Mouse (Mus musculus) heart, embryonic 11.5 days (tissue): ENCODE results near the gene Fbxo31. TPM values are rescaled to one million over a fixed set of nuclear protein-coding genes. Genes with fewer than 3 reads are reported as not detected.

Experiments
- ATAC-seq: fragments of 200-750 bp; cut with Nextera tagmentation; replicated peaks from 2 replicates; pipeline ENCODE4 v1.8.0; 2017; ENCODE audit warnings: moderate library complexity; ENCODE audit not compliant: insufficient number of reproducible peaks, low FRiP score, low TSS enrichment
- H3K27ac ChIP-seq: fragments of 300-500 bp; sonication (generic); 2 replicates; pipeline ENCODE4 v1.5.1; 2014; ENCODE audit warnings: mild to moderate bottlenecking, low read depth, low read length
- H3K27me3 ChIP-seq: fragments of 300-500 bp; sonication (generic); 2 replicates; pipeline ENCODE4 v1.6.1; 2014; ENCODE audit warnings: mild to moderate bottlenecking, low read length, mixed read lengths; ENCODE audit not compliant: control insufficient read depth, insufficient read depth
- H3K36me3 ChIP-seq: fragments of 300-500 bp; sonication (generic); 2 replicates; pipeline ENCODE4 v1.6.1; 2014; ENCODE audit warnings: mild to moderate bottlenecking, low read length, moderate library complexity, mixed read lengths; ENCODE audit not compliant: control insufficient read depth, insufficient read depth
- H3K4me1 ChIP-seq: fragments of 300-500 bp; sonication (generic); 2 replicates; pipeline ENCODE4 v1.6.1; 2014; ENCODE audit warnings: low read length; ENCODE audit not compliant: control insufficient read depth, insufficient read depth
- H3K4me2 ChIP-seq: fragments of 300-500 bp; sonication (generic); 2 replicates; pipeline ENCODE4 v1.6.1; 2014; ENCODE audit warnings: mild to moderate bottlenecking, moderate library complexity
- H3K4me3 ChIP-seq: fragments of 300-500 bp; sonication (generic); 2 replicates; pipeline ENCODE4 v1.5.1; 2014; ENCODE audit warnings: low read depth, low read length
- H3K9ac ChIP-seq: fragments of 300-500 bp; sonication (generic); 2 replicates; pipeline ENCODE4 v1.6.1; 2014; ENCODE audit warnings: mild to moderate bottlenecking, low read depth, low read length, moderate library complexity
- H3K9me3 ChIP-seq: fragments of 300-500 bp; sonication (generic); replicated peaks from 2 replicates; pipeline ENCODE4 v1.6.1; 2016; ENCODE audit warnings: low read length; ENCODE audit not compliant: control insufficient read depth
- WGBS: fragments of 180-500 bp; shearing (Covaris S2); extraction: QIAGEN DNeasy Blood & Tissue Kit; methylation state at CpG from one replicate; pipeline ENCODE4 v1.1.7; 2014; ENCODE audit not compliant: insufficient replicate concordance; 5-methylcytosine and 5-hydroxymethylcytosine counted together
- polyA plus RNA-seq: library from polyadenylated mRNA; unstranded; fragments of >200 nt; fragmentation: Nextera tagmentation; extraction: Ambion mirVana; gene quantifications from 2 replicates; pipeline ENCODE4 v1.2.1, GENCODE M21; 2014

Fbxo31 gene
- polyA plus RNA-seq, 1 experiment from 2014 or later, result 9.5 TPM

DNA sequence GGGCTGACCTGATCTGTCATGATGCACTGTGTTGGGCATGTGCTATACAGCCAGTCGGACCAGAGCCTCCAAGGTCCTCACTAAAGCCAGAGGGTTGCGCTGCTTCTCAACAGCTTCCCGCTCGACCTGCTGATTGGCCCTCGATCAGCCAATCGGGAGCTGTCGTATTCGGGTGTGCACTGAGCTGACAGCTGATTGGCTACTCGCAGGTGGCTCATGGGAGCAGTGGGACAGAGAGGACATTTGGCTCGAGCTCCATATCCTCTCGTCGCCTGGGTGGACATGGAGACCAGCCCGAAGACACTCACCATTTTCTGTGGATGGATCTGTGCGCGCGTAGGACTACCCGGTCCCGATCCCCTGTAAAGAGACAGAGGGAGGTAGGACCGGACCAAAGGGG lies 36.7 kb downstream of the Fbxo31 start:
- ATAC-seq, result no peak
- no peaks in the 10 kb centered on the region for H3K4me1 ChIP-seq
- WGBS, result 65% methylated on average over 19 of the region's 19 CpGs
- H3K9me3 ChIP-seq, result no peaks in the 10 kb centered on the region
- peaks cover 19% of the 10 kb centered on the region for H3K27me3 ChIP-seq
- no peak overlapping the region for H3K4me2 ChIP-seq
- no peaks in the 10 kb centered on the region for H3K36me3 ChIP-seq
- no peak overlapping the region for H3K27ac ChIP-seq
- H3K4me3 ChIP-seq, result no peak overlapping the region
- no peak overlapping the region for H3K9ac ChIP-seq

DNA sequence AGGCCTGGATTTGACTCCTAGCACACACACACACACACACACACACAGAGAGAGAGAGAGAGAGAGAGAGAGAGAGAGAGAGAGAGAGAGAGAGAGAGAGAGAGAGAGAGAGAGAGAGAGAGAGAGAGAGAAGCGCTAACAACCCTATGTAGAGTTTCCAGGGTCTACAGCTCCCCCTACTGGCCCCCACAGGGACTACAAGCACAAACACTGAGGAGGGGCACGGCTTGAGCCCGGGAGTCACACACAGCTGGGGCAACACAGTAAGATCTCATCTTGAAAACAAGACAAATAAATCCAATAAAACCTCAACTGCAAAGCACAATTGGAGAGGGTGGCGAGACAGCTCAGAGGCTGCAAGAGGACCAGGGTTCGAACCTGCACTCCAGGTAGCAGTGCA lies 46.2 kb downstream of the Fbxo31 start:
- Histone ChIP-seq H3K4me2 (no peak overlapping the region), H3K27me3 (peaks cover 3% of the 10 kb centered on the region; the same call in 1 of the 2 replicates), H3K9me3 (no peaks in the 10 kb centered on the region), H3K4me1 (no peaks in the 10 kb centered on the region), H3K27ac (no peak overlapping the region), H3K36me3 (no peaks in the 10 kb centered on the region), H3K9ac (no peak overlapping the region), H3K4me3 (no peak overlapping the region)
- 49% methylated on average over 5 of the region's 5 CpGs for WGBS
- ATAC-seq, result no peak

DNA sequence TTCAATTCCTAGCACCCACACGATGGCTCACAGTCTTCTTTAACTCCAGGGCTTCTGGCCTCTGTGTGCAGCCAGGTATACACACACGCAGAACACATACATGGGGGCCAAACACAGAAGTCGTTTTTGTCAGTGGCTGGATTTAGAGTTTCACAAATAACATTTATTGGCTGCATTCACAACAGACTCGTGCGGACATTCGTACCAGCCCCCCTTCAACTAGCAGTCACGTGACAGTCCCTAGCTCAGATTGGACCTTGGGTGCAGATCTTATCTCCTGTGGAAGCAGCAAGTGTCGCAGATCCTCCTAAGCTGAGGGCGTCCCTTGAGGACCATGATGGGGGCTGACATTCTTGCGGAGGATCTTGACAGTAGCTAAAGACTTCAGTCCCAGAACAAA lies 48.0 kb downstream of the Fbxo31 start:
- H3K9me3 ChIP-seq, result no peaks in the 10 kb centered on the region
- no peak overlapping the region for H3K4me2 ChIP-seq
- no peaks in the 10 kb centered on the region for H3K4me1 ChIP-seq
- WGBS, result 73% methylated on average over 10 of the region's 10 CpGs
- no peak for ATAC-seq
- no peak overlapping the region for H3K9ac ChIP-seq
- H3K27me3 ChIP-seq, result peaks cover 3% of the 10 kb centered on the region; the same call in 1 of the 2 replicates
- H3K27ac ChIP-seq, result no peak overlapping the region
- no peaks in the 10 kb centered on the region for H3K36me3 ChIP-seq
- H3K4me3 ChIP-seq, result no peak overlapping the region

DNA sequence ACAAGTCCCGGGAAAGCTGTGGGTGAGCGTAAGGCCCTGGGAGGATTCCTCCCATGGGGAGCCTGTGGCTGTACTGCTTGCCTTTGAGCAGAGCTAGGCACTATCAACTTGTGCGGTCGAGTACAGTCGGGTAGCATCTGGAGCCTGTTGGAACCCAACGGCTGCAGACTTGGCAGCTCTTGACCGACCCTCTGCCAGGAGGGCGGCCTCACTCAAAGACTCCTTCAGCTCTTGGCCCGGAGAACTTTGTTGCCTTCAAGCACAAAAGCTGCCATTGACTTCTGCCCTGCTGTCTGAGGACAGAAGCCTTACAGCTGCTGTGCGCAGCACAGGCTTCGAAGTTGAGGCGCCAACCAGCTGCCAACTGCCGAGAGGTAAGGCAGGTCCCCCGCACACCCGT lies 49.8 kb downstream of the Fbxo31 start:
- H3K4me1 ChIP-seq, result no peaks in the 10 kb centered on the region
- no peak overlapping the region for H3K4me2 ChIP-seq
- H3K36me3 ChIP-seq, result no peaks in the 10 kb centered on the region
- H3K27ac ChIP-seq, result no peak overlapping the region
- H3K9me3 ChIP-seq, result no peaks in the 10 kb centered on the region
- peaks cover 3% of the 10 kb centered on the region; the same call in 1 of the 2 replicates for H3K27me3 ChIP-seq
- ATAC-seq, result no peak
- H3K9ac ChIP-seq, result no peak overlapping the region
- H3K4me3 ChIP-seq, result no peak overlapping the region
- WGBS, result 79% methylated on average over 15 of the region's 15 CpGs

DNA sequence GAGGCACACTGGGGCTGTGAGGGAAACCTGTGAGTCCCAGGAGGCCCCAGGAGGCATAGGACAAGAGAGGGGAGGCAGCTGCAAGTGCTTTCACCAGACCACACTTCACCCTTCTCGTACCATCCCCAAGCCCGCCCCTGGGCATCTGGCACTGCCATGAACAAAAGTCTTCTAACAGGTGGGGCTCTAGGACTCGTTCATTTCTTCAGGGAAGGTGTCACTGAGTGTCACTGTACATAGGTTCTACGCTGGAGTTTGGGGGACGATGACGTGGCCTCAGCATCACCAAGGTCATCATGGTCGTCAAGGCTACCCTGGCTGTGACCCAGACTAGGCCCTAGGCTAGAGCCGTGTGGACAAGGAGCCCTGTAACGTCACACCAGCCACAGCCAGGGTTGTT lies 50.9 kb downstream of the Fbxo31 start:
- Histone ChIP-seq H3K36me3 (no peaks in the 10 kb centered on the region), H3K4me1 (no peaks in the 10 kb centered on the region), H3K4me2 (no peak overlapping the region), H3K4me3 (no peak overlapping the region), H3K27me3 (peaks cover 3% of the 10 kb centered on the region; the same call in 1 of the 2 replicates), H3K9ac (no peak overlapping the region), H3K9me3 (no peaks in the 10 kb centered on the region), H3K27ac (no peak overlapping the region)
- no peak for ATAC-seq
- WGBS, result 79% methylated on average over 9 of the region's 9 CpGs

DNA sequence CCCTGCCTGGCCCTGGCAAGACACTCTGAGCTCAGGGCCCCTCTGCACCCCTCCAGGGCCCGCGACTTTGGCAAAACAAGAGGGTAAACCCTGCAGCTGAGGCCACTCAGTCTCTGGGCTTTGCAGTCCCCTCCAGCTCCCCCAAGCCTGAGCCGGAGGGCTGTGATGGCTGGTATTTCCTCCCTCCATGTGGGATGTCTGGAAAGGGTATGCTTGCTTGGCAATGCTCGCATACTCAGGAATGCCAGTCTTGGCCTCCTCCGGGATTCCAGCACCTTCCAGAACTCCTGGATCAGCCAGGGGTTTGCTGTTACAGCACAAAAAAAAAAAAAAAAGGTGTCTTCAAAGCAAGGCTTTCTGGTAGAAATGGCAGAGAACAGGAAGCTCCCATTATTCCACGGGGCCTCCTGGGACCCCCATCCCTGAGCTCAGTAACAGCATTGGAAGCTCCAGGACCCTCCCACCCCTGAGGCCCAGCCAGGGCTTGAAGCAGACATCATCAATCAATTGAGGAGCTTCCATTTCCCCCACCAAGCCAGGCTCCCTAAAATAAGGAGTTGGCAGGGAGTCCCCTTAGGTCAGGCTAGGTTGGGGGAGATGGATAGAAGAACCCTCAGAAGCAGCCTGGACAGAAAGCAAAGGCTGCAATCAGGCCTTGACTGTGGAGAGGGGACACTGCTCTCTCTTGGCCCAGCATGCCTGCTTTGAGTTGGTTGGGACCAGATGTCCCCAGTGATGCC lies 51.6 kb downstream of the Fbxo31 start:
- Histone ChIP-seq H3K4me2 (no peak overlapping the region), H3K9me3 (no peaks in the 10 kb centered on the region), H3K36me3 (no peaks in the 10 kb centered on the region), H3K27me3 (peaks cover 3% of the 10 kb centered on the region; the same call in 1 of the 2 replicates), H3K27ac (no peak overlapping the region), H3K9ac (no peak overlapping the region), H3K4me1 (no peaks in the 10 kb centered on the region), H3K4me3 (no peak overlapping the region)
- 50% methylated on average over 6 of the region's 6 CpGs for WGBS
- no peak for ATAC-seq

DNA sequence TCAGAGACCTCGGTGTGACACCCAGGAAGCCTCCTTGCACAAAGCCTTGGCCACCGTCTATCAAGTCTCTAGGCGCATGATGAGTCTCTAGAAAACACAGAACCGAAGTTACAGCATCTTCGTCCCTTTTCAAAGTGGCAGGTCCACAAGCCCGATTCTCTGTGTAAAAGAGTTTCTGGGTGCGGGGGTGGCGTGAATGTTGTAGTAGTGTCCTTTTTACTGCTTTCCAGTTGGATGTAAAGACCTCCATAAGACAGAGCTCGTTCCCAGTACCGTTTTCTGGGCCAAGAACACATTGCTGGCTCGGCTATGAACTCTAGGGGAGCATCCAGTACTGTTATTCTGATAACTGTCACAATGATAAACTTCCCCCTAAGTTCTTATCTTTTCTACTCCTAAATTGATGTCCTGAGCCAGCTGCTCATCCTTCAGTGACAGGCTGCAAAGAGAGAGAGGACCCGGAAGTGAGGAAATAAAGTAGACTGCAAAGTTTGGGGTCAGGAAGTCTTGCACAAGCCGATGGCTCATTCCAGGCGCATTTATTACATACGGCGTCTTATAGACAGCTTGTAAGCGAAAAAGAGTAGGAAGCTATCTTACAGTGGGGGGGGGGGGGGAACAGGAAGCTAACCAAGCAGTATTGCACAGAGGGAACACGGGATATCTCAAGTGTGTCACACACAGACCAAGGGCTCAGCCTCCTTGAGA lies 53.3 kb downstream of the Fbxo31 start:
- Histone ChIP-seq H3K4me3 (no peak overlapping the region), H3K27me3 (peaks cover 3% of the 10 kb centered on the region; the same call in 1 of the 2 replicates), H3K4me1 (no peaks in the 10 kb centered on the region), H3K27ac (no peak overlapping the region), H3K9ac (no peak overlapping the region), H3K36me3 (no peaks in the 10 kb centered on the region), H3K4me2 (no peak overlapping the region), H3K9me3 (no peaks in the 10 kb centered on the region)
- WGBS, result 68% methylated on average over 18 of the region's 18 CpGs
- ATAC-seq, result no peak

DNA sequence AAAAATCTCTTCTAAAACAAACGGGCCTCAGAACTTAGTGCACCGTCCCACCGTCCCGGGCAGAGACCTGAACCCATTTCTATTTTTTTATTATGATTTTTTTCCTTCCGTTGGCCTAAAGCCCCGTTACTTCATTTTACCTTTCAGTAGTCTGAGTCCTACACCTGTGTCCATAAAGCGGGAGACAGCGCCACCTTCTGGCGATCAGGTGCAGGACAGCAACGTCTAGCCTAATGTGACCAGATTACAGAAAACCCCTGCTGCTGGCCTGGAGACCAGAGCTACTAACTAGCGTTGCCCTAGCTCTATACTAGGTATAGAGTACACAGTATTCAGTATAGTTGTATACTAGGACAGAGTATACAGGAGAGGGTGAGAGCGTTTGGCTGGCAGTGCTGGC lies 65.2 kb downstream of the Fbxo31 start:
- ATAC-seq, result peak; percentile 70
- no peak overlapping the region for H3K4me3 ChIP-seq
- H3K27me3 ChIP-seq, result peaks cover 10% of the 10 kb centered on the region
- no peaks in the 10 kb centered on the region for H3K4me1 ChIP-seq
- H3K9me3 ChIP-seq, result no peaks in the 10 kb centered on the region
- WGBS, result 5% methylated on average over 12 of the region's 12 CpGs
- H3K36me3 ChIP-seq, result no peaks in the 10 kb centered on the region
- no peak overlapping the region for H3K4me2 ChIP-seq
- no peak overlapping the region for H3K9ac ChIP-seq
- H3K27ac ChIP-seq, result no peak overlapping the region
